Mouse (Mus musculus) lung, adult 2 months (tissue): ENCODE results near the gene Exd1. TPM values are rescaled to one million over a fixed set of nuclear protein-coding genes. Genes with fewer than 3 reads are reported as not detected.

Source experiments
- DNase-seq: peaks from one replicate; pipeline ENCODE4 v3.0.0; 2022
- H3K4me1 ChIP-seq: fragments of 200-500 bp; 2 replicates; pipeline ENCODE4 v1.6.1; 2011; ENCODE audit warnings: low read length; ENCODE audit not compliant: control insufficient read depth, insufficient read depth
- H3K4me3 ChIP-seq: fragments of 200-500 bp; replicated peaks from 2 replicates; pipeline ENCODE3; 2011; ENCODE audit warnings: low read depth, mild to moderate bottlenecking, control low read depth, low read length; ENCODE audit errors: extremely low read depth
- CTCF ChIP-seq: fragments of 200-500 bp; IDR thresholded peaks from 2 replicates; pipeline ENCODE4 v1.5.1; 2011; ENCODE audit warnings: mild to moderate bottlenecking, low read length, control low read depth; ENCODE audit not compliant: insufficient read depth
- POLR2A ChIP-seq: fragments of 200-500 bp; IDR thresholded peaks from 2 replicates; pipeline ENCODE4 v1.6.1; 2011; ENCODE audit warnings: low read depth, mild to moderate bottlenecking, control low read depth, low read length, borderline replicate concordance; ENCODE audit errors: extremely low read depth
- WGBS: fragments of 180-500 bp; shearing (Covaris S2); methylation state at CpG from one replicate; pipeline ENCODE4 v1.1.7; 2018; 5-methylcytosine and 5-hydroxymethylcytosine counted together
- polyA plus RNA-seq: library from polyadenylated mRNA; depleted of rRNA; stranded (reverse); fragments of >200 nt; gene quantifications from 2 replicates; pipeline ENCODE4 v1.2.3, GENCODE M21; 2012

Exd1 gene
- polyA plus RNA-seq, 1 experiment, result 0.78 TPM

- Histone ChIP-seq H3K4me3 (peak overlapping the region; percentile 68), H3K4me1 (peaks cover 6% of the 10 kb centered on the region)
- WGBS, result under 1% methylated on average over 30 of the region's 30 CpGs
- TF ChIP-seq CTCF (peak; percentile 31), POLR2A (no peak)
- DNase-seq, result peak; percentile 79
These were observed 442 bp downstream of the Exd1 start for GRCm38 (mm10) chr2:119546848-119547521.

- WGBS, result 65% methylated on average over 2 of the region's 2 CpGs
- TF ChIP-seq POLR2A, result no peak
- TF ChIP-seq CTCF, result no peak
- peaks cover 2% of the 10 kb centered on the region for H3K4me1 ChIP-seq
- no peak for DNase-seq
- no peak overlapping the region for H3K4me3 ChIP-seq
These were observed 3.8 kb downstream of the Exd1 start for GRCm38 (mm10) chr2:119543656-119544055.

- TF ChIP-seq CTCF (peak; percentile 53; the same call in 1 of the 2 replicates), POLR2A (no peak)
- Histone ChIP-seq H3K4me1 (no peaks in the 10 kb centered on the region), H3K4me3 (no peak overlapping the region)
- DNase-seq, result peak; percentile 56
- 23% methylated on average over 1 of the region's 1 CpGs for WGBS
These were observed 5.3 kb downstream of the Exd1 start for GRCm38 (mm10) chr2:119542106-119542505.

GRCm38 (mm10) chr2:119538802-119539201 is 8.6 kb downstream of the Exd1 start:
- no peak for TF ChIP-seq POLR2A
- TF ChIP-seq CTCF, result no peak
- Histone ChIP-seq H3K4me3 (no peak overlapping the region), H3K4me1 (no peaks in the 10 kb centered on the region)
- DNase-seq, result no peak
- WGBS, result 68% methylated on average over 9 of the region's 9 CpGs

- H3K4me3 ChIP-seq, result no peak overlapping the region
- H3K4me1 ChIP-seq, result no peaks in the 10 kb centered on the region
- DNase-seq, result no peak
- WGBS, result 49% methylated on average over 4 of the region's 4 CpGs
- no peak for TF ChIP-seq POLR2A
- TF ChIP-seq CTCF, result no peak
These were observed 22.0 kb downstream of the Exd1 start for GRCm38 (mm10) chr2:119525422-119525821.

GRCm38 (mm10) chr2:119523836-119524235 is 23.6 kb downstream of the Exd1 start:
- WGBS, result 81% methylated on average over 4 of the region's 4 CpGs
- Histone ChIP-seq H3K4me1 (no peaks in the 10 kb centered on the region), H3K4me3 (no peak overlapping the region)
- TF ChIP-seq CTCF (no peak), POLR2A (no peak)
- no peak for DNase-seq

- Histone ChIP-seq H3K4me3 (no peak overlapping the region), H3K4me1 (no peaks in the 10 kb centered on the region)
- WGBS, result 60% methylated on average over 7 of the region's 7 CpGs
- DNase-seq, result no peak
- TF ChIP-seq POLR2A (no peak), CTCF (no peak)
These were observed 26.9 kb downstream of the Exd1 start for GRCm38 (mm10) chr2:119520550-119520949.

- no peak for DNase-seq
- H3K4me1 ChIP-seq, result no peaks in the 10 kb centered on the region
- 43% methylated on average over 5 of the region's 5 CpGs for WGBS
- no peak overlapping the region for H3K4me3 ChIP-seq
- TF ChIP-seq CTCF, result no peak
- TF ChIP-seq POLR2A, result no peak
These were observed 30.6 kb downstream of the Exd1 start for GRCm38 (mm10) chr2:119516811-119517210.

GRCm38 (mm10) chr2:119514026-119514522 is 33.4 kb downstream of the Exd1 start:
- Histone ChIP-seq H3K4me3 (no peak overlapping the region), H3K4me1 (no peaks in the 10 kb centered on the region)
- TF ChIP-seq CTCF, result no peak
- TF ChIP-seq POLR2A, result no peak
- 48% methylated on average over 3 of the region's 3 CpGs for whole genome bisulfite sequencing
- no peak for DNase-seq

GRCm38 (mm10) chr2:119512292-119512691 is 35.1 kb downstream of the Exd1 start:
- Histone ChIP-seq H3K4me1 (no peaks in the 10 kb centered on the region), H3K4me3 (no peak overlapping the region)
- WGBS, result 90% methylated on average over 3 of the region's 3 CpGs
- TF ChIP-seq CTCF (0 out of 2 replicates have a peak, but pooled peaks have one; percentile 5), POLR2A (no peak)
- DNase-seq, result no peak
